Mouse (Mus musculus) kidney, postnatal 0 days (tissue): ENCODE data around the gene Hoxd10. TPM values are rescaled to one million over a fixed set of nuclear protein-coding genes. Genes with fewer than 3 reads are reported as not detected.

Experiments
- ATAC-seq: fragments of 200-750 bp; cut with Nextera tagmentation; replicated peaks from 2 replicates; pipeline ENCODE4 v1.8.0; 2017; ENCODE audit warnings: low read depth, moderate number of reproducible peaks, moderate TSS enrichment, moderate library complexity; ENCODE audit not compliant: low FRiP score
- DNase-seq: peaks from one replicate; pipeline ENCODE4 v3.0.0-alpha.2; 2016; ENCODE audit warnings: low spot score
- H3K27ac ChIP-seq: fragments of 300-500 bp; sonication (generic); 2 replicates; pipeline ENCODE4 v1.5.1; 2014; ENCODE audit warnings: mild to moderate bottlenecking
- H3K27me3 ChIP-seq: fragments of 300-500 bp; sonication (generic); 2 replicates; pipeline ENCODE4 v1.6.1; 2014; ENCODE audit warnings: low read length, mixed read lengths; ENCODE audit not compliant: insufficient read depth
- H3K36me3 ChIP-seq: fragments of 300-500 bp; sonication (generic); 2 replicates; pipeline ENCODE4 v1.6.1; 2014; ENCODE audit warnings: low read length, mixed read lengths; ENCODE audit not compliant: insufficient read depth
- H3K4me1 ChIP-seq: fragments of 300-500 bp; sonication (generic); replicated peaks from 2 replicates; pipeline ENCODE4 v1.6.1; 2014; ENCODE audit warnings: antibody characterized with exemption, low read length, mixed read lengths; ENCODE audit not compliant: insufficient read depth
- H3K4me2 ChIP-seq: fragments of 300-500 bp; sonication (generic); 2 replicates; pipeline ENCODE4 v1.6.1; 2014; ENCODE audit warnings: mild to moderate bottlenecking, low read length, moderate library complexity, mixed read lengths
- H3K4me3 ChIP-seq: fragments of 300-500 bp; sonication (generic); replicated peaks from 2 replicates; pipeline ENCODE4 v1.5.1; 2014; ENCODE audit warnings: low read depth, low read length
- H3K9ac ChIP-seq: fragments of 300-500 bp; sonication (generic); 2 replicates; pipeline ENCODE4 v1.6.1; 2014; ENCODE audit warnings: low read depth, low read length
- H3K9me3 ChIP-seq: fragments of 300-500 bp; sonication (generic); replicated peaks from 2 replicates; pipeline ENCODE4 v1.6.1; 2016; ENCODE audit warnings: low read length, inconsistent platforms, mixed read lengths
- CTCF ChIP-seq: IDR thresholded peaks from 2 replicates; pipeline ENCODE4 v1.5.1; 2016; ENCODE audit warnings: antibody characterized with exemption, low read depth, mild to moderate bottlenecking, moderate library complexity
- WGBS: fragments of 180-500 bp; shearing (Covaris S2); extraction: QIAGEN DNeasy Blood & Tissue Kit; methylation state at CpG from one replicate; pipeline ENCODE4 v1.1.7; 2014; 5-methylcytosine and 5-hydroxymethylcytosine counted together
- polyA plus RNA-seq: library from polyadenylated mRNA; unstranded; fragments of >200 nt; fragmentation: Nextera tagmentation; extraction: Ambion mirVana; gene quantifications from 2 replicates; pipeline ENCODE4 v1.2.1, GENCODE M21; 2015

Gene Hoxd10
- polyA plus RNA-seq, 1 experiment from 2014 or later = 44.6 TPM

DNA sequence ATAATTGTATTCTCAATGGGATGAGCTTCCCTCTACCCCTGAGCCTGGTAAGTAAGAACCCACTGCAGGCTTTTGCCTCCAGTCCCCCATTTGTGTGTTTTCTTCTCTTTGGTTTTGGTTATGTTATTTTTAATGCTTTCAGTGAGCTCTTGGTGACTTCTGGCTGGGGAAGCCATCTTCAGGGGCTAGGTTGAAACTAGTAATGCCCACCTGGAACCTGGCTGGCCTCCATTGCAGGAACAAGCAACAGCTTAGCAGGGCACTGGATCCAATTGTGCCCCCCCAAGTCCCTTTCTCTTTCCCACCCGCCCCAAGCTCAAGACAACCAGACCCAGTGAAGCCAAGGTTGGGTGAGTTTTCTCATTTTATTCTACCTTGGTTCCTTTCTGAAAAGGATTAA is 3.7 kb downstream of the Hoxd10 start:
- no peak for DNase-seq
- Histone ChIP-seq H3K4me3 (peak overlapping the region; percentile 91), H3K9ac (peak overlapping the region; percentile 100; the same call in 1 of the 2 replicates), H3K36me3 (0 out of 2 replicates have a peak, but pooled peaks cover 5% of the 10 kb centered on the region), H3K4me2 (peak overlapping the region; percentile 90), H3K27ac (peak overlapping the region; percentile 98), H3K27me3 (no peaks in the 10 kb centered on the region), H3K4me1 (peaks cover 15% of the 10 kb centered on the region), H3K9me3 (no peaks in the 10 kb centered on the region)
- TF ChIP-seq CTCF = no peak
- WGBS = 47% methylated on average over 1 of the region's 1 CpGs
- no peak for ATAC-seq

DNA sequence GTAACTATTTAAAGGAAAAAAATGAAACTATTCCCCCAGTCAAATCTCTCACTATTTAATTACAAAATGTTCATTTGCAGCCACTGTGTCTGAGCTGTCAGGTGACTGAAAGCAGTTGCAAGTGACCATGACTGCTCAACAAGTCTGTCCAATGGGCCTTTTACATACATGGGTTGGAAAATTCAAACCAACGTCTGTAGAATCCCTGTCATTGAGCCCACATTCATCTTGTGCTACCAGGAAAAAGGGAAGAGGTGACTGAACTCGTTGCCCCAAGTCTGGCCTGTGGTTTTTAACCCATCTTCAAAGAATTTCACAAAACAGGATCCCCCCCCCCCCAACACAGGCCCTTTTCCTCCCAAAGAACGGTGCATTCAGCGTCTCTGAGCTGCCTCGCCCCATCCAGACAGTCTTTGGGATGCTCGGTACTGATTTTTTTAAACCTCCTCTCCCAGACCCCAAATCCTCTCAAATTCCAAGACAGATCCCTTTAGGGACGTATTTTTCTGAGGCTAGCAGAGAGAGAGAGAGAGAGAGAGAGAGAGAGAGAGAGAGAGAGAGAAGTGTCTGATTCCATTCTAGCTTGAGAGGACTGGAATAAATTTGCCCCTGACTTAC is 4.2 kb downstream of the Hoxd10 start:
- Histone ChIP-seq H3K4me3 (peak overlapping the region; percentile 91), H3K9ac (peak overlapping the region; percentile 100), H3K4me2 (peak overlapping the region; percentile 90), H3K36me3 (0 out of 2 replicates have a peak, but pooled peaks cover 5% of the 10 kb centered on the region), H3K4me1 (peaks cover 20% of the 10 kb centered on the region), H3K9me3 (no peaks in the 10 kb centered on the region), H3K27me3 (no peaks in the 10 kb centered on the region), H3K27ac (peak overlapping the region; percentile 98)
- DNase-seq = no peak
- TF ChIP-seq CTCF = no peak
- 30% methylated on average over 7 of the region's 7 CpGs for WGBS
- ATAC-seq = no peak

GRCm38 (mm10) chr2:74696442-74697335 is 5.0 kb downstream of the Hoxd10 start:
- peak overlapping the region; percentile 98 for H3K27ac ChIP-seq
- DNase-seq = no peak
- peaks cover 20% of the 10 kb centered on the region for H3K4me1 ChIP-seq

GRCm38 (mm10) chr2:74697567-74698121 is 5.9 kb downstream of the Hoxd10 start, which contains the start of gene Hoxd9:
Gene Hoxd9 (plus strand): TSS chr2:74697727.
- WGBS = under 1% methylated on average over 43 of the region's 43 CpGs

More at GRCm38 (mm10) chr2:74696442-74697335, 5.0 kb downstream of the Hoxd10 start:
- Histone ChIP-seq H3K36me3 (0 out of 2 replicates have a peak, but pooled peaks cover 5% of the 10 kb centered on the region), H3K4me2 (peak overlapping the region; percentile 90), H3K9ac (peak overlapping the region; percentile 100), H3K4me3 (peak overlapping the region; percentile 91), H3K9me3 (no peaks in the 10 kb centered on the region), H3K27me3 (no peaks in the 10 kb centered on the region)
- no peak for TF ChIP-seq CTCF
- WGBS = 21% methylated on average over 34 of the region's 34 CpGs
- peak; percentile 12; the same call in 1 of the 2 replicates for ATAC-seq

DNA sequence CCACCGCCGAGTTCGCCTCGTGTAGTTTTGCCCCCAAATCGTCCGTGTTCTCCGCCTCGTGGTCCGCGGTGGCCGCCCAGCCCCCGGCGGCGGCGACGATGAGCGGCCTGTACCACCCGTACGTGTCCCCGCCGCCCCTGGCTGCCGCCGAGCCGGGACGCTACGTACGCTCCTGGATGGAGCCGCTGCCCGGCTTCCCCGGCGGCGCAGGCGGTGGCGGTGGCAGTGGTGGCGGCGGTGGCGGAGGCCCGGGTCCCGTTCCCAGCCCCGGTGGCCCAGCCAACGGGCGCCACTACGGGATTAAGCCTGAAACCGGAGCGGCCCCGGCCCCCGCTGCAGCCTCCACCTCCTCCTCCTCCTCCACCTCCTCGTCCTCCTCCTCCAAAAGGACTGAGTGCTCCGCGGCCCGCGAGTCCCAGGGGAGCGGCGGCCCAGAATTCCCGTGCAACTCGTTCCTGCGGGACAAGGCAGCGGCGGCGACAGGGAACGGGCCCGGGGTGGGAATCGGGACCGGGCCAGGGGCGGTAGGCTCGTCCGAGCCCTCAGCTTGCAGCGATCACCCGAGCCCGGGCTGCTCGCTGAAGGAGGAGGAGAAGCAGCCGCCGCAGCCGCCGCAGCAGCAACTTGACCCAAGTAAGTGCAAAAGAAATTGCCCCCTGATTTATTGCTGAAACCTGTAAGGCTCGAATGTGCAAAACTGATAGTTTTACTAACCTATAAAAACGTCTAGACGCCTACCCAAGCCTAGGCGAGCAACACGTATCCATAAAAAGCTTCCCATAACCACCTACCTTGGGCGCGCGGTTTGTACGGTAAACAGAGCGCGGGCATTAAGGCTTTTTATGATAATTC is 6.7 kb downstream of the Hoxd10 start:
- H3K36me3 ChIP-seq = no peaks in the 10 kb centered on the region
- TF ChIP-seq CTCF = no peak
- peaks cover 17% of the 10 kb centered on the region for H3K4me1 ChIP-seq
- peak; percentile 18 for ATAC-seq
- DNase-seq = peak; percentile 88
- no peaks in the 10 kb centered on the region for H3K27me3 ChIP-seq
- H3K9me3 ChIP-seq = no peaks in the 10 kb centered on the region
- WGBS = 2% methylated on average over 72 of the region's 86 CpGs
- H3K27ac ChIP-seq = peak overlapping the region; percentile 98
- peak overlapping the region; percentile 91 for H3K4me3 ChIP-seq
- H3K9ac ChIP-seq = peak overlapping the region; percentile 100
- H3K4me2 ChIP-seq = peak overlapping the region; percentile 90

More at GRCm38 (mm10) chr2:74697567-74698121, 5.9 kb downstream of the Hoxd10 start, which contains the start of gene Hoxd9:
- Histone ChIP-seq H3K27me3 (no peaks in the 10 kb centered on the region), H3K4me3 (peak within 1 kb of the TSS; percentile 91), H3K9me3 (no peaks in the 10 kb centered on the region), H3K4me2 (peak within 1 kb of the TSS; percentile 90), H3K9ac (peak within 1 kb of the TSS; percentile 100), H3K27ac (peak within 1 kb of the TSS; percentile 98), H3K36me3 (0 out of 2 replicates have a peak, but pooled peaks cover 4% of the 10 kb centered on the region), H3K4me1 (peaks cover 15% of the 10 kb centered on the region)
- TF ChIP-seq CTCF = peak; percentile 38
- ATAC-seq (peak; percentile 66), DNase-seq (peak; percentile 89)
